Mouse (Mus musculus) fibroblast of lung, adult 2 months (primary cell): Measurements from ENCODE around the gene Vmn2r74.

Experiments used
- DNase-seq: peaks from one replicate; pipeline ENCODE4 v3.0.0-alpha.2; 2011; ENCODE audit warnings: low read depth

Gene Vmn2r74

DNA sequence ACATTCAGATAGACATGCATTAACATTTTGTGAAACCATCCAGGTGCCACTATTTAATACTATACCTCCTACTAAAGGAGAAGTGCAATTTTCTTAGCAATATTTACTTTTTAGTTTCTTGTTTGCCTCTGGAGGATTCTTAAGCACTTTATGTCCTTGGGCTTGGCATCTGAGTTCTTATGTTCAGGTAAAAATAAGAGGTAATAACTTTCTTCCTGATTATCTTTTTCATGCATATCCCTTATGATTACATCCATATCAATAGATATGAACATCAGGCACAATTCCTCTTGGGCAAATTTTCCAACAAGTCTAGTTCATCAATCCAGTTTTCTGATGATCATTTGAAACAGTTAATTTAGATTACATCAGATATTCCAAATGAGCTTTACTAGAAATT, at the start of gene Vmn2r74:
Vmn2r74 (minus strand) TSS at position 101 of the 400 bp plus-strand sequence.
- DNase-seq = no peak

DNA sequence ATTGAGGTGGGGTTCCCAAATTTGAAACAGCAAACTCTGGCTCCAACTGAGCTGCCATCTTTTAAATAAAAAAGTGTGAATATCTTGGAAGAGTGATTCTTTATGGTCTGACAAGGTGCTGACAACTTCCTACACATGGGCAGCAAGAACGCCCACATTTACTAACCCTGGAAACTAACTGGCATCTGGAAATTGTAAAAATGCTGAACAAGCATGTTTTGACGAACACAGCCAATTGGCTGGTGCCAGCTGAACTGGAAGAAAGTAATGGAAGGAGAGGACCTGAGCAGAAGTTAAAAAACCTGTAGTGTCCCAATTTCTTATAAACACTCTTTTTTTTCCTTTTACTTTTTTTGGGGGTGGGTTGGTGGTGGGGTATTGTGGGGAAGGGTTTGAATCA, 46.1 kb upstream of the Vmn2r74 start:
- no peak for DNase-seq
